Mouse (Mus musculus) layer of hippocampus, postnatal 14 days (tissue): ENCODE data around the gene Igdcc3. TPM values are rescaled to one million over a fixed set of nuclear protein-coding genes. Genes with fewer than 3 reads are reported as not detected.

Source experiments
- DNase-seq, 2 experiments: peaks; one replicate each; pipeline ENCODE4 v3.0.0; 2021 to 2022; ENCODE audit warnings: low spot score in 2 of 2, mixed read lengths in 1 of 2
- total RNA-seq, 2 experiments: library from RNA; stranded (reverse); gene quantifications; 2 replicates each; pipeline ENCODE4 v1.2.3; 2021

The Igdcc3 gene
- total RNA-seq, 2 experiments from 2014 or later, result 5.3 to 6.1 TPM

DNA sequence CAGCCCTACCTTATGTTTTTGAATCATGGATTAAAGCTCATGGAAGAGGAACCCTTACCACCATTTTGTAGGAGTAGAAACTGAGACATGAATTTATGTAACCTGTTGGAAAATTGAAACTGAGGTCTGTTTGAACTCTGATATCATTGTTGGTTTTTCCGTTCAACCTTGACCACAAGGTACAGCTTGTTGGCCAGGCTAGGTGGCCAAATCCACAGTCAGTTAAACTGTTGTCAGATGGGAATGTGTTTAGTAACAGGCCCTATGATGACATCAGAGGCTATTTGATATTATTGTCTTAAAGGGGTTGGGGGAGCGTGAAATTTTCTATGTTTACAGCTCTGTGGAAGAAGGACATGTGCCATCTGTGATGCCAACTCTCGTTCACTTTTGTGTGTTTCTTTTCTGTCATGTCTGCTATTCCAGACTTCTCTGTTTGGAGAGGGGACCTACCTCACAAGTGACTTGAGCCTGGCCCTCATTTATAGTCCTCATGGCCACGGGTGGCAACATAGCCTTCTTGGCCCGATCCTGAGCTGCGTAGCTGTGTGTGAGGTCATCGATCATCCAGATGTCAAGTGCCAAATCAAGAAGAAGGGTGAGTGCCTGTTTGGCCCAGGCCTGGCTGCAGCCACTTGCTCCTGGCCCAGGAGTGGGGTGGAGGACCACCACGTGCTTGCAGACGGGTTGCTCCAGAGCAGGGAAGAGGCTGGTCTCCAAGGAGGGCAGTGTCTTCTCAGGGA is 92.4 kb downstream of the Igdcc3 start:
- no peak for DNase-seq

DNA sequence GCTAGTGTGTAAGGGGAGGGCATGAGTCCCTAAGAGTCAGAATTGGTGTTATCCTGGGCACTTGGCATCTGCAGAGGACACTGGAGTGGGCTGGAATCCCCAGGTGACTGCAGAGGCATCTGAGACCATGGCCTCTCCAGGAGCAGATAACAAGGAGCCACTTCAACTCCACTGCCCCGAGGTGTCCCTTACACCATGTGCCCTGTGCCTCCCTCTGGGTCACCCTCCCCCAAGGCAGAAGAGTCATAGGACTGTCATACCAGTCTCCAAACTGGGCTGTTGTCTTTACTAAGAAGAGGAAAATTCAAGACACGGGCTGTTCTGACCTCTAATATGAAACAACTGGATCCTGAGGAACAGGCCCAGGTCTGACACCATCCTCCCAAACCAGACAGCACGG is 93.7 kb downstream of the Igdcc3 start:
- no peak for DNase-seq

Other genes starting within 250 kb of the Igdcc3 start
- under 1 TPM; 0.12 to 0.28 TPM for gene Slc24a1, start 189.6 kb upstream of the Igdcc3 start, total RNA-seq
- 10 to 100 TPM; 22.4 to 25.0 TPM for gene Ints14, start 180.3 kb upstream of the Igdcc3 start, total RNA-seq
- gene Hacd3, start 119.5 kb upstream of the Igdcc3 start, total RNA-seq, result 100 to 1,000 TPM; 161 to 165 TPM
- 100 to 1,000 TPM; 136 to 151 TPM for gene Dpp8, start 108.8 kb upstream of the Igdcc3 start, total RNA-seq
- 10 to 100 TPM; 26.1 to 30.4 TPM for gene Igdcc4, start 39.7 kb upstream of the Igdcc3 start, total RNA-seq
- gene Parp16, start 54.2 kb downstream of the Igdcc3 start, total RNA-seq, result 1 to 10 TPM; 4.1 TPM
- gene Cilp, start 124.0 kb downstream of the Igdcc3 start, total RNA-seq, result under 1 TPM; 0.07 to 0.14 TPM
- gene Clpx, start 153.1 kb downstream of the Igdcc3 start, total RNA-seq, result 10 to 100 TPM; 30.4 to 30.8 TPM
- 10 to 100 TPM; 22.4 to 27.2 TPM for gene Pdcd7, start 204.9 kb downstream of the Igdcc3 start, total RNA-seq
- 1 to 10 TPM; 3.8 to 6.5 TPM for gene Ubap1l, start 219.9 kb downstream of the Igdcc3 start, total RNA-seq